Mouse (Mus musculus) hindbrain, embryonic 16.5 days (tissue): ENCODE measurements at regions not wholly inside any gene's neighbourhood (a gene's known extent, or its start where the extent isn't known, plus 50 kb on each side); places are given as distances from the start of the nearest gene placed in this dataset.

Source experiments
- ATAC-seq: fragments of 200-750 bp; cut with Nextera tagmentation; 2 replicates; pipeline ENCODE4 v1.8.0; 2017; ENCODE audit warnings: moderate TSS enrichment, moderate library complexity
- H3K27ac ChIP-seq: fragments of 300-500 bp; sonication (generic); 2 replicates; pipeline ENCODE4 v1.5.1; 2014; ENCODE audit warnings: low read depth, mild to moderate bottlenecking, control low read depth, low read length, moderate library complexity
- H3K27me3 ChIP-seq: fragments of 300-500 bp; sonication (generic); replicated peaks from 2 replicates; pipeline ENCODE4 v1.6.1; 2014; ENCODE audit warnings: low read length; ENCODE audit not compliant: control insufficient read depth, insufficient read depth
- H3K36me3 ChIP-seq: fragments of 300-500 bp; sonication (generic); 2 replicates; pipeline ENCODE4 v1.6.1; 2014; ENCODE audit warnings: mild to moderate bottlenecking, low read length, moderate library complexity, mixed read lengths; ENCODE audit not compliant: control insufficient read depth, insufficient read depth
- H3K4me1 ChIP-seq: fragments of 300-500 bp; sonication (generic); 2 replicates; pipeline ENCODE4 v1.6.1; 2014; ENCODE audit warnings: low read depth, low read length; ENCODE audit not compliant: control insufficient read depth, insufficient read depth
- H3K4me2 ChIP-seq: fragments of 300-500 bp; sonication (generic); 2 replicates; pipeline ENCODE4 v1.6.1; 2014; ENCODE audit warnings: mild to moderate bottlenecking, low read length, control low read depth, moderate library complexity
- H3K4me3 ChIP-seq: fragments of 300-500 bp; sonication (generic); 2 replicates; pipeline ENCODE4 v1.5.1; 2014; ENCODE audit warnings: mild to moderate bottlenecking, low read length, control low read depth, moderate library complexity
- H3K9ac ChIP-seq: fragments of 300-500 bp; sonication (generic); 2 replicates; pipeline ENCODE4 v1.6.1; 2014; ENCODE audit warnings: low read depth, mild to moderate bottlenecking, control low read depth, low read length, moderate library complexity
- H3K9me3 ChIP-seq: fragments of 300-500 bp; sonication (generic); 2 replicates; pipeline ENCODE4 v1.6.1; 2014; ENCODE audit warnings: mild to moderate bottlenecking, low read length, moderate library complexity; ENCODE audit not compliant: control insufficient read depth
- WGBS: fragments of 180-500 bp; shearing (Covaris S2); extraction: QIAGEN DNeasy Blood & Tissue Kit; methylation state at CpG from one replicate; pipeline ENCODE4 v1.1.7; 2014; 5-methylcytosine and 5-hydroxymethylcytosine counted together

DNA sequence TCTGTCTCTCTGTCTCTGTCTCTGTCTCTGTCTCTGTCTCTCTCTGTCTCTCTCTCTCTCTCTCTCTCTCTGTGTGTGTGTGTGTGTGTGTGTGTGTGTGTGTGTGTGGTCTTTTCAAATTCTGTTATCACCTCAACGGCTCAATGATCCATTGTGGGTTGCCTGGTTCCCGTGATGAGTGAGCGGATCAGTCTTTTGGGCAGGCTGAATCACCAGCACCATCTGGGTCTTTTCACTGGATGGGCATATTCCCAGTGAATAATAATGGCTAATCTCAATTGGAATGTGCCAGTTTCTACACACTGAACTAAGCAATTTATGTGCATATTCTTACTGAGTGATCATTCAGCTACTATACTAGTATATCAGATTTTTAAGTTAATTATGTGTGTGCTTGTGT lies 216.4 kb downstream of the Lmx1a start:
- no peaks in the 10 kb centered on the region for H3K4me1 ChIP-seq
- H3K4me3 ChIP-seq = no peak overlapping the region
- H3K27ac ChIP-seq = no peak overlapping the region
- H3K9ac ChIP-seq = no peak overlapping the region
- 33% methylated on average over 3 of the region's 3 CpGs for WGBS
- ATAC-seq = no peak
- no peaks in the 10 kb centered on the region for H3K9me3 ChIP-seq
- H3K4me2 ChIP-seq = no peak overlapping the region
- no peaks in the 10 kb centered on the region for H3K27me3 ChIP-seq
- no peaks in the 10 kb centered on the region for H3K36me3 ChIP-seq

- H3K4me2 ChIP-seq = no peak overlapping the region
- peaks cover 3% of the 10 kb centered on the region for H3K4me1 ChIP-seq
- WGBS = 85% methylated on average over 3 of the region's 3 CpGs
- no peak overlapping the region for H3K27ac ChIP-seq
- H3K36me3 ChIP-seq = no peaks in the 10 kb centered on the region
- no peak for ATAC-seq
- H3K4me3 ChIP-seq = no peak overlapping the region
- H3K9ac ChIP-seq = no peak overlapping the region
- no peaks in the 10 kb centered on the region for H3K27me3 ChIP-seq
- no peaks in the 10 kb centered on the region for H3K9me3 ChIP-seq
These were observed 223.0 kb downstream of the Lmx1a start for GRCm38 (mm10) chr1:167912074-167912473.

DNA sequence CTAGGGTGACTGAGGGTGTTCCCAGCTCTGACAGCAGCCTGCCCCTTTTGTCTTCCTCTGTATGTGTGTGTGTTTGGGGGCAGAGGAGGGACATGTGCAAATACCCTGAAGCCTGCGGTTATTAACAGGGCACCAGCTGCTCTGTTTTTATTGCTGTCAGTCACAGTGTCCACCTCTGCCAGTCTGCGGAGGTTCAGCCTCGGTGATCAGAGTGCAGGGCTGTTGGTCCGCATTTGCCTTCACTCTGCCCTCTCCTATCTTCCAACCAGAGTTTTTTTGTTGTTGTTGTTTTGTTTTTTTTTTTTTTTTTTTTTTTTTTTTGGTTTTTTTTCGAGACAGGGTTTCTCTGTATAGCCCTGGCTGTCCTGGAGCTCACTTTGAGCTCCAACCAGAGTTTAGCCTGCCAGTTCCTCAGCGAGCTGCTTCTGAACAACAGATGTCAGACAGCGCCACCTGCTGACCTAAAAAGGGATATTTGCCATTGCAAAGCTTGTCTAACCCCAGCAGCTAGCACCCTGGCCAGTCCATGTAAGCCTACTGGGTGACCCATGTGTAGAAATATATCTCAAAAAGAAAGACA lies 226.0 kb downstream of the Lmx1a start:
- H3K4me3 ChIP-seq = no peak overlapping the region
- peak overlapping the region; percentile 28 for H3K4me2 ChIP-seq
- 16% methylated on average over 7 of the region's 7 CpGs for WGBS
- ATAC-seq = peak; percentile 87
- H3K36me3 ChIP-seq = no peaks in the 10 kb centered on the region
- peaks cover 3% of the 10 kb centered on the region for H3K4me1 ChIP-seq
- no peak overlapping the region; the same call in 1 of the 2 replicates for H3K9ac ChIP-seq
- H3K27ac ChIP-seq = no peak overlapping the region
- H3K9me3 ChIP-seq = no peaks in the 10 kb centered on the region
- H3K27me3 ChIP-seq = no peaks in the 10 kb centered on the region

DNA sequence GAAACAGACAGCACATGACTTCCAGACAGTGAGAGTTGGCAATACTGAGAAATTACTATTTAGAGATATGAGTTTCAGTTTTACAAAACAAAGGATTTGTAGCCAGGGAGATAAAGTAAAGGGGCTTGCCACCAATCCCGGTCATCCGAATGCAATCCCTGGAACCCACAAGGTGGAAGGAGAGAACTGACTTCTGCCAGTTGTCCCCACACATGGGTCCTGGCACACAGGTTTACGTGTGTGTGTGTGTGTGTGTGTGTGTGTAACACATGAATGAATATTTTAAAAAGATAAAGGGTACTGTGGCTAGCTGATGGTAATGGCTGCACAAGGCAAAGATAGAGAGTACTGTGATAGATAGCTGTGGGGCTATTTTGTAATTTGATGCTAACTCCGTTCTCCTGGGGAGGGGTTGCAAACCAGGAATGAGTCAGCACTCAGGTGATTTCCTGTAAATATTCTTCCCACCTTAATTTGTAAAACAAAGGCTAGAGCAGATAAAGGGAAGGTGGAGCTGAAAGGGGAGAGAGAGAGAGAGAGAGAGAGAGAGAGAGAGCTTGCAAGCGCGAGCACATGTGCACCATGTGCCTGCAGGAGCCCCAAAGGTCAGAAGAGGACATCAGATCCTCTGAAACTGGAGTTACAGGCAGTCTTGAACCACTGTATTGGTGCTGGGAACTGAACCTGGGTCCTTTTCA lies 226.7 kb downstream of the Lmx1a start:
- 58% methylated on average over 6 of the region's 6 CpGs for WGBS
- Histone ChIP-seq H3K4me3 (no peak overlapping the region), H3K27ac (no peak overlapping the region), H3K4me2 (no peak overlapping the region), H3K4me1 (peaks cover 3% of the 10 kb centered on the region), H3K27me3 (no peaks in the 10 kb centered on the region), H3K36me3 (no peaks in the 10 kb centered on the region), H3K9me3 (no peaks in the 10 kb centered on the region), H3K9ac (no peak overlapping the region)
- ATAC-seq = no peak

GRCm38 (mm10) chr1:167922917-167923316 lies 233.9 kb downstream of the Lmx1a start:
- H3K9ac ChIP-seq = no peak overlapping the region
- WGBS = 75% methylated on average over 7 of the region's 7 CpGs
- ATAC-seq = no peak

GRCm38 (mm10) chr1:167928060-167928467 lies 239.0 kb downstream of the Lmx1a start:
- ATAC-seq = peak; percentile 57
- H3K9me3 ChIP-seq = no peaks in the 10 kb centered on the region
- H3K4me2 ChIP-seq = no peak overlapping the region
- H3K27ac ChIP-seq = no peak overlapping the region
- H3K4me3 ChIP-seq = no peak overlapping the region
- WGBS = 19% methylated on average over 4 of the region's 4 CpGs
- H3K4me1 ChIP-seq = peaks cover 5% of the 10 kb centered on the region
- H3K27me3 ChIP-seq = no peaks in the 10 kb centered on the region
- H3K36me3 ChIP-seq = no peaks in the 10 kb centered on the region
- H3K9ac ChIP-seq = no peak overlapping the region

More at GRCm38 (mm10) chr1:167922917-167923316, 233.9 kb downstream of the Lmx1a start:
- H3K4me3 ChIP-seq = no peak overlapping the region
- no peaks in the 10 kb centered on the region for H3K9me3 ChIP-seq
- no peaks in the 10 kb centered on the region for H3K27me3 ChIP-seq
- no peaks in the 10 kb centered on the region for H3K36me3 ChIP-seq
- no peak overlapping the region for H3K27ac ChIP-seq
- no peaks in the 10 kb centered on the region for H3K4me1 ChIP-seq
- no peak overlapping the region for H3K4me2 ChIP-seq

DNA sequence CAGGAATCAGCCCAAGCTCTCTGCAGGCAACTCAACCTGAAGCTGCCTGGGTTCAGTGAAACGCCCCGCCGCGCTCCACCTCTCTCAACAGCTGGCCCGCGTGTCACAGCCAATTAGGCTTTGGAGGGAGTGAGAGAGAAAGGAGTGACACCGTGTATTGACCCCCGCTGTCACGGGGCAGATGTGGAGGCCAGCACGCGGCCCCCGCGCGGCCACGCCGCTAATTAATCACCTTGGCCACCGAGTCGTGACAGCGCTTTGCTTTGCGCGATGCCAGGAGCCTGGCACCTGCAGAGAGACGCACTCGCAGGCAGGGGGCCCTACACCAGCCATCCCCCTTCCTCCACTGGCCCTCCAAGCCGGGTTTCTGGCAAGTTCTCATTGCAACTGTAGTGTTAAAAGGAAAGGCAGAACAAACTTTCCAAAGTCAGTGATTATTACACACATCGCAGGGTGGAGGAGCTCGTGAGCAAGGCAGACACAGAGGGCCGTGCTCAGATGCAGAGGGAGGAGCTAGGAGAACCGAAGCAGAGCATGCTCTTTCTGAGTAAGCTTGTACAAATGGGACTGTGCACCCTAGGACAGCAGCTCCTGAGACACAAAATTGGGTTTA lies 240.8 kb downstream of the Lmx1a start:
- H3K4me1 ChIP-seq = peaks cover 5% of the 10 kb centered on the region
- no peaks in the 10 kb centered on the region for H3K36me3 ChIP-seq
- H3K4me2 ChIP-seq = peak overlapping the region; percentile 67
- peak; percentile 78 for ATAC-seq
- no peaks in the 10 kb centered on the region for H3K27me3 ChIP-seq
- H3K9ac ChIP-seq = peak overlapping the region; percentile 19; the same call in 1 of the 2 replicates
- H3K27ac ChIP-seq = no peak overlapping the region
- H3K9me3 ChIP-seq = no peaks in the 10 kb centered on the region
- H3K4me3 ChIP-seq = peak overlapping the region; percentile 34
- WGBS = under 1% methylated on average over 27 of the region's 28 CpGs

DNA sequence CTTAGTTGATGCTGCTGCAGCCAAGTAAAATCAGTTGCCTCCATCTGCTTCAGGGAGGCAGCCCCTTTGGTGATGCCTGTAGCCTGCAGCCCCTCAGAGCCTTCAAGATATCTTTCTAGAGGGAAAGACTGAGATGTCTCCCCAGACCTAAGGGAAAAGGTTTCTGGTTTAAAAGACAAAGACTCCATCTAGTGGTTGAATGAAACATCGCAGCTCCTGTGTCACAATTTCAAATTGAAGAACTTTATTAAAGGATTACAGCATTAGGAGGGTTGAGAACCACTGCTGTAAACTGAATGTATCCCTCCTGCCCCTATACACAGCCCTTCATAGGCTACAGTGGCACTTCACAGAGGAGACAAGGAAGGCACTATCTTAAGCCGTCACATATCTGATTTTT lies 243.1 kb downstream of the Lmx1a start:
- no peak overlapping the region for H3K4me3 ChIP-seq
- H3K27me3 ChIP-seq = no peaks in the 10 kb centered on the region
- H3K36me3 ChIP-seq = no peaks in the 10 kb centered on the region
- 42% methylated on average over 2 of the region's 2 CpGs for WGBS
- H3K4me2 ChIP-seq = no peak overlapping the region
- no peaks in the 10 kb centered on the region for H3K9me3 ChIP-seq
- no peak overlapping the region for H3K27ac ChIP-seq
- peaks cover 5% of the 10 kb centered on the region for H3K4me1 ChIP-seq
- H3K9ac ChIP-seq = no peak overlapping the region
- ATAC-seq = no peak

GRCm38 (mm10) chr1:167936726-167937125 lies 247.7 kb downstream of the Lmx1a start:
- ATAC-seq = no peak
- H3K27ac ChIP-seq = no peak overlapping the region
- no peaks in the 10 kb centered on the region for H3K4me1 ChIP-seq
- no peaks in the 10 kb centered on the region for H3K27me3 ChIP-seq
- WGBS = 81% methylated on average over 4 of the region's 4 CpGs
- H3K36me3 ChIP-seq = no peaks in the 10 kb centered on the region
- no peak overlapping the region for H3K4me2 ChIP-seq
- H3K9me3 ChIP-seq = no peaks in the 10 kb centered on the region
- H3K4me3 ChIP-seq = no peak overlapping the region
- no peak overlapping the region for H3K9ac ChIP-seq
